Mouse (Mus musculus) stomach, embryonic 14.5 days (tissue): ENCODE measurements around the gene 1110051M20Rik. TPM values are rescaled to one million over a fixed set of nuclear protein-coding genes. Genes with fewer than 3 reads are reported as not detected.

Experiments
- ATAC-seq: fragments of 200-750 bp; cut with Nextera tagmentation; 2 replicates; pipeline ENCODE4 v1.8.0; 2017; ENCODE audit warnings: low read depth, moderate TSS enrichment; ENCODE audit not compliant: insufficient number of reproducible peaks, insufficient read depth, low FRiP score
- H3K27ac ChIP-seq: fragments of 300-500 bp; sonication (generic); 2 replicates; pipeline ENCODE4 v1.5.1; 2014; ENCODE audit warnings: mild to moderate bottlenecking, low read length, moderate library complexity, mixed read lengths
- H3K27me3 ChIP-seq: fragments of 300-500 bp; sonication (generic); 2 replicates; pipeline ENCODE4 v1.6.1; 2014; ENCODE audit warnings: low read length, control low read depth, mixed read lengths; ENCODE audit not compliant: control insufficient read depth, insufficient read depth
- H3K36me3 ChIP-seq: fragments of 300-500 bp; sonication (generic); 2 replicates; pipeline ENCODE4 v1.6.1; 2014; ENCODE audit warnings: mild to moderate bottlenecking, control low read depth, low read length, moderate library complexity, mixed read lengths; ENCODE audit not compliant: control insufficient read depth, insufficient read depth
- H3K4me1 ChIP-seq: fragments of 300-500 bp; sonication (generic); 2 replicates; pipeline ENCODE4 v1.6.1; 2014; ENCODE audit warnings: low read length, control low read depth, mixed read lengths; ENCODE audit not compliant: control insufficient read depth, insufficient read depth
- H3K4me2 ChIP-seq: fragments of 300-500 bp; sonication (generic); replicated peaks from 2 replicates; pipeline ENCODE4 v1.6.1; 2014; ENCODE audit warnings: low read depth, low read length, control low read depth
- H3K4me3 ChIP-seq: fragments of 300-500 bp; sonication (generic); 2 replicates; pipeline ENCODE4 v1.5.1; 2014; ENCODE audit warnings: low read depth, low read length, control low read depth
- H3K9ac ChIP-seq: fragments of 300-500 bp; sonication (generic); replicated peaks from 2 replicates; pipeline ENCODE4 v1.6.1; 2014; ENCODE audit warnings: low read depth, mild to moderate bottlenecking, control low read depth, low read length, moderate library complexity, mixed read lengths
- H3K9me3 ChIP-seq: fragments of 300-500 bp; sonication (generic); 2 replicates; pipeline ENCODE4 v1.6.1; 2016; ENCODE audit warnings: low read depth, low read length, control low read depth; ENCODE audit not compliant: control insufficient read depth
- WGBS: fragments of 180-500 bp; shearing (Covaris S2); extraction: QIAGEN DNeasy Blood & Tissue Kit; methylation state at CpG from one replicate; pipeline ENCODE4 v1.1.7; 2014; 5-methylcytosine and 5-hydroxymethylcytosine counted together
- polyA plus RNA-seq: library from polyadenylated mRNA; unstranded; fragments of >200 nt; fragmentation: Nextera tagmentation; extraction: Ambion mirVana; gene quantifications from 2 replicates; pipeline ENCODE4 v1.2.1, GENCODE M21; 2014

The 1110051M20Rik gene
- polyA plus RNA-seq, 1 experiment from 2014 or later, result 67.1 TPM

DNA sequence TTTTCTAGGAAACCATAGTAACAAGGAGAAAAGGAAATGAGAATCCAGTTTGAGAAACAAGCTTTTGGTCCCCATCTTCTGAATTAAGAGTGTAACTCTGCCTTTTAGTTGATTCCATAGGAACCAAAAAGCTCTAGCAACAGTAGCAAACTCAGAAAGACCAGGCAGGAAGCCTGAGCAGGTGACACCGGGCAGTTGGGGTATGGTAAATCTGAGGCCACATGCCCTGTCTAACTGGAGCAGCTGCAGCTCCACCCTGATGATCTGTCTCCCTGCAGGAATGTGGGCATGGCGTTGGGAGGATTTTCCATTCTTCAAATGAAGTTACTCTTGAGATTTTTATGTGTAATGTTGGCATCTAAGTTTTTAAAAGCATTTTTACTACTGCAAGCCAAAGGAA, 74.2 kb downstream of the 1110051M20Rik start:
- Histone ChIP-seq H3K9me3 (peaks cover 7% of the 10 kb centered on the region; the same call in 1 of the 2 replicates), H3K27me3 (no peaks in the 10 kb centered on the region), H3K4me1 (no peaks in the 10 kb centered on the region), H3K36me3 (no peaks in the 10 kb centered on the region), H3K4me2 (no peak overlapping the region), H3K27ac (no peak overlapping the region), H3K9ac (no peak overlapping the region), H3K4me3 (no peak overlapping the region)
- no peak for ATAC-seq
- WGBS, result 65% methylated on average over 2 of the region's 2 CpGs

DNA sequence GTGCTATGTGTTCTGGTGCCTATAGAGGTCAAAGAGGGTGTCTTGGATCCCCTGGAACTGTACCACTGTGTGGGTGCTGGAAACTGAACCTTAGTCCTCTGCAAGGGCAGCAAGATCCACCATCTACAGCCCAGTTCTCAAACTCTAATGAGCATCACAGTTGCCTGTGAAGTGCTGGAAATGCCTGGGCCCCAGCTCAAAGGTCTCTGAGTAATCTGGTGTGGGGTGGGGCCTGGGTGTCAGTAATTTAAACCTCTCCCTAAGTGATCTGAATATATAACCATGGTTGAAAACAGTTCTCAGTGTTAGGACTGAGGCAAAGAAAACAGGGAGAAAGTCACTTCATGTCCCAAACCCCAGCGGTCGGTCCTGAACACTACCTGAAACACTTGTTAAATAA, 81.2 kb downstream of the 1110051M20Rik start:
- no peak overlapping the region for H3K27ac ChIP-seq
- WGBS, result 96% methylated on average over 2 of the region's 2 CpGs
- no peak for ATAC-seq
- H3K4me1 ChIP-seq, result peaks cover 4% of the 10 kb centered on the region; the same call in 1 of the 2 replicates
- no peak overlapping the region for H3K9ac ChIP-seq
- peaks cover 7% of the 10 kb centered on the region; the same call in 1 of the 2 replicates for H3K9me3 ChIP-seq
- no peak overlapping the region for H3K4me3 ChIP-seq
- H3K4me2 ChIP-seq, result no peak overlapping the region
- H3K36me3 ChIP-seq, result no peaks in the 10 kb centered on the region
- H3K27me3 ChIP-seq, result no peaks in the 10 kb centered on the region

GRCm38 (mm10) chr2:91361068-91361528, 83.4 kb downstream of the 1110051M20Rik start:
- H3K9ac ChIP-seq, result no peak overlapping the region
- H3K4me3 ChIP-seq, result no peak overlapping the region
- H3K4me2 ChIP-seq, result no peak overlapping the region
- H3K27ac ChIP-seq, result peak overlapping the region; percentile 44; the same call in 1 of the 2 replicates
- H3K9me3 ChIP-seq, result no peaks in the 10 kb centered on the region; the same call in 1 of the 2 replicates
- H3K4me1 ChIP-seq, result peaks cover 4% of the 10 kb centered on the region; the same call in 1 of the 2 replicates
- H3K36me3 ChIP-seq, result no peaks in the 10 kb centered on the region
- WGBS, result 18% methylated on average over 4 of the region's 4 CpGs
- peak; percentile 46; the same call in 1 of the 2 replicates for ATAC-seq
- H3K27me3 ChIP-seq, result no peaks in the 10 kb centered on the region

GRCm38 (mm10) chr2:91355767-91356166, 88.7 kb downstream of the 1110051M20Rik start:
- no peaks in the 10 kb centered on the region for H3K9me3 ChIP-seq
- H3K4me3 ChIP-seq, result no peak overlapping the region
- H3K27me3 ChIP-seq, result no peaks in the 10 kb centered on the region
- ATAC-seq, result no peak
- no peak overlapping the region for H3K9ac ChIP-seq
- no peak overlapping the region for H3K27ac ChIP-seq
- no peaks in the 10 kb centered on the region for H3K36me3 ChIP-seq
- no peak overlapping the region for H3K4me2 ChIP-seq
- H3K4me1 ChIP-seq, result no peaks in the 10 kb centered on the region
- WGBS, result 83% methylated on average over 3 of the region's 3 CpGs

GRCm38 (mm10) chr2:91354727-91355403, 89.6 kb downstream of the 1110051M20Rik start:
- Histone ChIP-seq H3K4me3 (no peak overlapping the region), H3K27ac (no peak overlapping the region), H3K9me3 (no peaks in the 10 kb centered on the region), H3K27me3 (no peaks in the 10 kb centered on the region), H3K4me1 (peaks cover 5% of the 10 kb centered on the region; the same call in 1 of the 2 replicates), H3K4me2 (no peak overlapping the region), H3K9ac (no peak overlapping the region), H3K36me3 (no peaks in the 10 kb centered on the region)
- ATAC-seq, result peak; percentile 42; the same call in 1 of the 2 replicates
- 55% methylated on average over 6 of the region's 6 CpGs for WGBS

- Histone ChIP-seq H3K4me1 (peaks cover 5% of the 10 kb centered on the region; the same call in 1 of the 2 replicates), H3K36me3 (no peaks in the 10 kb centered on the region), H3K4me3 (no peak overlapping the region), H3K27me3 (no peaks in the 10 kb centered on the region), H3K9me3 (no peaks in the 10 kb centered on the region), H3K27ac (0 out of 2 replicates have a peak overlapping the region, but pooled peaks have one; percentile 33), H3K9ac (no peak overlapping the region), H3K4me2 (no peak overlapping the region)
- no peak for ATAC-seq
- WGBS, result 43% methylated on average over 3 of the region's 3 CpGs
These were observed 90.7 kb downstream of the 1110051M20Rik start for GRCm38 (mm10) chr2:91353854-91354253.

DNA sequence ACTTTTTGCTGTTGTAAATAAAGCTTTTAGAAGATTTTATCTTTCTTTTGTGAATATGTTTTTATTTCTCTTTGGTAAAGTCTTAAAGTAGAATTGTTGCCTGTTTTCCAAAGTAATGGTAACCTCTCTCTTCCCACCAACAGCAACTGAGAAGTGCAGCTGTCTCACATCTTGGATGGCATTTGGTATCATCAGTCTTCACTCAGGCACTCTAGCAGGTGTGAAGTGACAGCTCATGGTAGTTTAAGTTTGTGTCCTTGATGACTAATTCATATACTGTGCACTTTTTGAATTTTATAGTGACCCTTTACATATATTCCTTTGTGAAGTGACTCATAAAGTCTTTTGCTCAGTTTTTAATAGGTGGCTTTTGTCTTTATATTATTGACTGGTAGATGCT, 92.7 kb downstream of the 1110051M20Rik start:
- Histone ChIP-seq H3K4me3 (no peak overlapping the region), H3K9me3 (no peaks in the 10 kb centered on the region), H3K36me3 (no peaks in the 10 kb centered on the region), H3K9ac (no peak overlapping the region), H3K4me1 (peaks cover 5% of the 10 kb centered on the region; the same call in 1 of the 2 replicates), H3K27ac (no peak overlapping the region), H3K27me3 (no peaks in the 10 kb centered on the region), H3K4me2 (no peak overlapping the region)
- ATAC-seq, result no peak

GRCm38 (mm10) chr2:91349974-91350457, 94.5 kb downstream of the 1110051M20Rik start:
- peaks cover 5% of the 10 kb centered on the region; the same call in 1 of the 2 replicates for H3K4me1 ChIP-seq
- H3K9me3 ChIP-seq, result no peaks in the 10 kb centered on the region
- H3K27ac ChIP-seq, result peak overlapping the region; percentile 68; the same call in 1 of the 2 replicates
- no peak overlapping the region for H3K4me3 ChIP-seq
- peak; percentile 84 for ATAC-seq
- no peaks in the 10 kb centered on the region for H3K27me3 ChIP-seq
- H3K9ac ChIP-seq, result no peak overlapping the region
- no peak overlapping the region for H3K4me2 ChIP-seq
- WGBS, result 28% methylated on average over 6 of the region's 6 CpGs
- H3K36me3 ChIP-seq, result no peaks in the 10 kb centered on the region
